Mouse (Mus musculus) forebrain, embryonic 15.5 days (tissue): ENCODE measurements around the gene Nfia. TPM values are rescaled to one million over a fixed set of nuclear protein-coding genes. Genes with fewer than 3 reads are reported as not detected.
A peak's percentile ranks its signal among the peaks of the same experiment; 100 is the strongest.

Experiments used
- ATAC-seq: fragments of 200-750 bp; cut with Nextera tagmentation; replicated peaks from 2 replicates; pipeline ENCODE4 v1.8.0; 2017; ENCODE audit warnings: mild to moderate bottlenecking, moderate TSS enrichment, moderate library complexity
- H3K27ac ChIP-seq: fragments of 300-500 bp; sonication (generic); replicated peaks from 2 replicates; pipeline ENCODE4 v1.5.1; 2015; ENCODE audit warnings: mild to moderate bottlenecking, inconsistent platforms
- H3K27me3 ChIP-seq: fragments of 300-500 bp; sonication (generic); 2 replicates; pipeline ENCODE4 v1.6.1; 2015; ENCODE audit warnings: inconsistent platforms
- H3K36me3 ChIP-seq: fragments of 300-500 bp; sonication (generic); 2 replicates; pipeline ENCODE4 v1.6.1; 2015; ENCODE audit warnings: mild to moderate bottlenecking, inconsistent platforms
- H3K4me1 ChIP-seq: fragments of 300-500 bp; sonication (generic); 2 replicates; pipeline ENCODE4 v1.6.1; 2015; ENCODE audit warnings: inconsistent platforms
- H3K4me2 ChIP-seq: fragments of 300-500 bp; sonication (generic); replicated peaks from 2 replicates; pipeline ENCODE4 v1.6.1; 2015; ENCODE audit warnings: mild to moderate bottlenecking, inconsistent platforms
- H3K4me3 ChIP-seq: fragments of 300-500 bp; sonication (generic); 2 replicates; pipeline ENCODE4 v1.5.1; 2015; ENCODE audit warnings: mild to moderate bottlenecking, inconsistent platforms
- H3K9ac ChIP-seq: fragments of 300-500 bp; sonication (generic); replicated peaks from 2 replicates; pipeline ENCODE4 v1.6.1; 2015; ENCODE audit warnings: mild to moderate bottlenecking, inconsistent platforms
- H3K9me3 ChIP-seq: fragments of 300-500 bp; sonication (generic); 2 replicates; pipeline ENCODE4 v1.6.1; 2016; ENCODE audit warnings: inconsistent platforms
- WGBS: fragments of 180-500 bp; shearing (Covaris S2); methylation state at CpG from one replicate; pipeline ENCODE4 v1.1.7; 2015; ENCODE audit warnings: mixed read lengths; 5-methylcytosine and 5-hydroxymethylcytosine counted together
- polyA plus RNA-seq: library from polyadenylated mRNA; unstranded; fragments of >200 nt; fragmentation: Nextera tagmentation; extraction: Ambion mirVana; gene quantifications from 2 replicates; pipeline ENCODE4 v1.2.1, GENCODE M21; 2015

Gene Nfia
- polyA plus RNA-seq, 1 experiment from 2014 or later = 98.3 TPM

DNA sequence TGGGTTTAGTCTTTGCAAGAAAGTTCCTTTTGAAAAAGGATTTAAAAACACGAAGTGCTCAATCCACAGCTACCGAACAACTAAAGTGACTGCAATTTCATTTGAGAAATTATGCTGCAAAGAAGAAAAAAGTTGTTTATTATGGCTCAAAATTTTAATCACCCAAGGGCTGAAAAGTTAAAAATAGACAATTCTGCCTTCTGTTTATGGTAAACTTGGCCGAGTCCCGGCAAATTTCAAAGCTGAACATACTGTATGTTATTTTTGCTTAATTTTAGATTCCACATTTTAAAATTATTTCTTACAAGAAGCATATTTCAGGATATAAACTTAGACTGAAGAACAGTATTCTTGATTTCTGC lies 59.7 kb downstream of the Nfia start:
- no peaks in the 10 kb centered on the region for H3K9me3 ChIP-seq
- H3K4me3 ChIP-seq = no peak overlapping the region
- 79% methylated on average over 4 of the region's 4 CpGs for WGBS
- no peak overlapping the region for H3K4me2 ChIP-seq
- H3K36me3 ChIP-seq = no peaks in the 10 kb centered on the region
- H3K27ac ChIP-seq = no peak overlapping the region
- H3K9ac ChIP-seq = no peak overlapping the region
- ATAC-seq = no peak
- peaks cover 49% of the 10 kb centered on the region for H3K4me1 ChIP-seq
- no peaks in the 10 kb centered on the region for H3K27me3 ChIP-seq

DNA sequence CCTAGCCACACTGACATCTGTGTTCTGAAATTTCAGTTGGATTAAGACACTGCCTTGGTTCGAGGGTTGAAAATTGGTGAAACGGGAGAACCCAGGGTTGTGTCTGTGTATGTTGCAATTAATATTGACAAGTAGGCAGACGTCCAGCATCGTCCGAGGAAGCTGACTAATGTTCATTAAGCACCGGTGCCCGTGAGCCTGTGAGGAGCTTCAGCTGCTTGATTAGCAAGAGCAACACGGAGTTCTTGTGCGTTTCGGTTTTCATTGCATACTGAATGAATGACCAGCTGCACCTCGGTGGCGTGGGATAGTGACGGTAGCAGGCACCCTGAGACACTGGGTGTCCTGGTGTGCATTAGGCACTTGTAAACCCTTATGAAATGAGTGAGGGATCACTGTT lies 64.3 kb downstream of the Nfia start:
- no peak overlapping the region for H3K9ac ChIP-seq
- no peaks in the 10 kb centered on the region for H3K36me3 ChIP-seq
- H3K27me3 ChIP-seq = no peaks in the 10 kb centered on the region
- no peak overlapping the region for H3K27ac ChIP-seq
- WGBS = 17% methylated on average over 13 of the region's 13 CpGs
- no peak overlapping the region for H3K4me3 ChIP-seq
- no peak overlapping the region for H3K4me2 ChIP-seq
- peaks cover 51% of the 10 kb centered on the region for H3K4me1 ChIP-seq
- ATAC-seq = no peak
- H3K9me3 ChIP-seq = no peaks in the 10 kb centered on the region

DNA sequence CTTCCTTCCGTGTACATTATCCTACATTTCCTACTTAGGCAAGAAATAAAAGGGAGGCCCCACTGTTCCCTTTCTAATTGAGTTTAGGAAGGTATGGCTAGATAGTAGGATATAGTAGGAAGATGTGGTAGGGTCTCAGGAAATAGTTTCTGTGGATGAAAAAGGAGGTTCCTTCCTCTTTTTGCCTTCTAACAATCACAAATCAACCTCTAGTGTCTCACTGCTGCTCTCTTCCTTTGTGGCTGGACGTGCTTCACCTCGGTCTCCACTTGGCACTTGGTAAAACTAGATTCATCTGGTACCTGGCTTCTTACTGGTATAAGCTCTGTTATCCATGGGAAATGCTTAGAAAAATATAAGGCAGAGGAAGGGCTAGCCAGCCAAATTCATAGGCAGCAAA lies 65.2 kb downstream of the Nfia start:
- Histone ChIP-seq H3K36me3 (no peaks in the 10 kb centered on the region), H3K4me2 (no peak overlapping the region), H3K9me3 (no peaks in the 10 kb centered on the region), H3K9ac (no peak overlapping the region), H3K27me3 (no peaks in the 10 kb centered on the region), H3K4me1 (peaks cover 50% of the 10 kb centered on the region), H3K4me3 (no peak overlapping the region), H3K27ac (no peak overlapping the region)
- no peak for ATAC-seq
- 78% methylated on average over 3 of the region's 3 CpGs for WGBS

DNA sequence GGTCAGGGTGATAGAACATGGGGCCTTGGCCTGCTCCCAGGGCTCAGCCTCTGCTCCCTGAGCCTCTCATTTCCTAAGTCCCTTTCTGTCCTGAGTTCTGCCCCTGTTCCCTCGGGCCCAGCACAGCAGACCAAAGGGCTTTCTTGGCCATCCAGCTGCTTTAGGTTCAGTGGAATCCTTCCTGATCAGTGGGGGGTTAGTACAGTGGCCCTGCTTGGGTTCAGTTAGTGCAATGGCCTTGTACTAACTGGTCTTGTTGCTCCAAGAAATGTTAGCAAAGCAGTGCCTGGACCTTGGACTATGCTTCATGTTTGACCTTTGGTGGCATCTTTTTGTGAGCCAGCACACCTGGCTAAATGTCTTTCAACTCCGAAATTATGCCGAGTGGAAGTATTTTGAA lies 66.1 kb downstream of the Nfia start:
- no peak overlapping the region for H3K27ac ChIP-seq
- H3K4me1 ChIP-seq = peaks cover 58% of the 10 kb centered on the region
- no peaks in the 10 kb centered on the region for H3K27me3 ChIP-seq
- 61% methylated on average over 3 of the region's 3 CpGs for WGBS
- H3K36me3 ChIP-seq = no peaks in the 10 kb centered on the region
- no peak overlapping the region for H3K9ac ChIP-seq
- H3K4me3 ChIP-seq = no peak overlapping the region
- no peaks in the 10 kb centered on the region for H3K9me3 ChIP-seq
- H3K4me2 ChIP-seq = no peak overlapping the region
- no peak for ATAC-seq

DNA sequence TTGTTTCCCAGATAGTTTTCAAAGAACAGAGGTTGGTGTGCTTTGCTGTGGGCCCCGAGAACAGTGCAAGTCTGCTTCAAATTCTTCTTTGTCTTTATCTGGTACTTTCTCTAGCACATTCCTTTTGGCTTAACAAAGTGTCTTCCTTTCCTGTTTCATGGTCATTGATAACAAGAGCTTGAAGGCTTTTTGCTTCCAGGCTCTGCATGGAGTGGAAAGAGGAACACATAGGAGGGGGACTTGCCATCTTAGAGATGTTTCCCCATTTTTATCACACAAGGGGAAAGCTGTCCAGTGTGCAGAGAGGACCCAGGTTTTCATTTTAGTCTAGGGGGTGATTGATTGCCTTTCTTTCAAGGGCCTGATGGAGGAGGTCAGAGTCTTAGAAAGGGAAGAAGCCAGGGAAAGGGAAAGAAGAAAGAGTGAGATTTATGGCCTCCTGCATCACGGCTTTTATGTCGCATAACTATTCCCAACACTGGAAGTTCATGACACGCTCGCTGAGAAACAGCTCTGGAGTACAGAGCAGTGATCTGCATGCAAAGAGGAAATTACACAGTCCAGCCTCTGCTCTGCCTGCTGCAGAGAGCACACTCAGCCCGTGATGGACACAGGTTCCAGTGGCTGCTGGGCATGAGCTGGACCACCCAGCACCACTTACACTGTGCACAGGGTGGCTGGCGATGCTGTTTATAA lies 67.0 kb downstream of the Nfia start:
- Histone ChIP-seq H3K27ac (peak overlapping the region; percentile 38), H3K36me3 (no peaks in the 10 kb centered on the region), H3K27me3 (no peaks in the 10 kb centered on the region), H3K9ac (no peak overlapping the region), H3K4me3 (no peak overlapping the region), H3K4me2 (no peak overlapping the region), H3K4me1 (peaks cover 67% of the 10 kb centered on the region), H3K9me3 (no peaks in the 10 kb centered on the region)
- ATAC-seq = peak; percentile 70
- WGBS = 20% methylated on average over 7 of the region's 7 CpGs

DNA sequence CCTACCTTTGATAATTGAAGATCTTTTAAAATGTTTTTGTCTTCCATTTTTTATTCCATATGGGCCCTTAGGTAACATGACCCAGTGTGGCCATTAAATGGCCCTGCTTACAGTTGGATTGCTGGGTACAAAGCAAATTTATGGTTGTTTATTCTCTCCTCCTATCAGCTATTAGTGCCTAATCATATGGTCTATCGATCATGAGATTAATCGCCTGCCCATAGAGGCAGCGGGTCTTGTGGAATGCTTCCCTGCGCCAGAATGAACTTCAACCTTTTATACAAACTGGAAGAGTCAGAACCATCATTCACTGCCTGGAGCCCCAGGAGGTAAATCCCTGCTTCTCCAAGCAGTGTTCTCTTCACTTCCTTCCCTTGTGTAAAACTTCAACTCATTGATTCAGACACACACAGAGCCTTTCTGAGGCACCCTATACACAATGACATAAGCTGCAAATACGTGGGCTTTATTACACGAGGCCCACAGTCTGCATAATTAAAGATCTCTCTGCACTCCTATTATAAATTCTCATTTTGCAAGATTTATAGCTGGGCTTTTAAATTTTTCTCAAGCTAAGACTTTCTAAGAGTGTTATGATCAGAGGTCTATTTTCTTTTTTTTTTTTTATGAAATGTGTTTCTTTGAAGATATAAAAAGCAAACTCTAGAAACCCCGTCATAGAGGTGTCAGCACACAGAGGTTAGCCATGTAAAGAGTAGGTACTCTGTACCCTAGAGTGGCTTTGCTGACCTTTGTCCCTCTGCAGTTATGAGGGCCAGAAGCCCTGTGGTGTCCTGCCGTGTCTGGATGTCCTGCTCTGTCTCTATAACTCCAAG lies 67.9 kb downstream of the Nfia start:
- Histone ChIP-seq H3K27ac (0 out of 2 replicates have a peak overlapping the region, but pooled peaks have one; percentile 0), H3K4me1 (peaks cover 76% of the 10 kb centered on the region), H3K27me3 (no peaks in the 10 kb centered on the region)

DNA sequence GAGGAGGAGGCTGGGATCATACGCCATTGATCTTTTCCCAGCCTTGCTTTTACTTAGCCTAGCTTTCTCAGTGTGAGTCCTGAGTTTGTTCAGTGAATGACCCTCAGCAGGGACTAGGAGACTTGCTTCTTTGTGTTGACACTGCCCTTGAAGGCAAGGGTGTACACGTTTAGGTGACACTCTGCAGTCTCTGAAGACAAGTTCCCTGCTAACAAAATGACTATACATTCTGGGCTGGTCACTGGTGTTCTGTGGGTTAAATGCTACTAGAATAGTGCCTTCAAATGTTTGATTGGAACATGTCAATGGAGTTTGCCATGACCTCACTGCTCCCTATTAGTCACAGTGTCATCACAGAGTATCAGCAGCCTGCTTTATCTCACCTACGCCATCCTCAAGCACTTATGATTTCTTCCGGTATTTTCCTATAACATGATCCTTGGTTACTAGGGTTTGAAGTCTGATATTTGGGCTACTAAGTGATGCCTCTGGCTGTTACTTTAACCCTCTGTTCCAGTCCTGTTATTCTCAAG lies 68.6 kb downstream of the Nfia start:
- Histone ChIP-seq H3K9ac (no peak overlapping the region), H3K27me3 (no peaks in the 10 kb centered on the region)
- 57% methylated on average over 4 of the region's 4 CpGs for WGBS

More for the DNA sequence above, 67.9 kb downstream of the Nfia start:
- Histone ChIP-seq H3K9me3 (no peaks in the 10 kb centered on the region), H3K36me3 (no peaks in the 10 kb centered on the region), H3K4me3 (no peak overlapping the region), H3K9ac (no peak overlapping the region), H3K4me2 (no peak overlapping the region)
- 15% methylated on average over 8 of the region's 8 CpGs for WGBS
- ATAC-seq = peak; percentile 30; the same call in 1 of the 2 replicates

DNA sequence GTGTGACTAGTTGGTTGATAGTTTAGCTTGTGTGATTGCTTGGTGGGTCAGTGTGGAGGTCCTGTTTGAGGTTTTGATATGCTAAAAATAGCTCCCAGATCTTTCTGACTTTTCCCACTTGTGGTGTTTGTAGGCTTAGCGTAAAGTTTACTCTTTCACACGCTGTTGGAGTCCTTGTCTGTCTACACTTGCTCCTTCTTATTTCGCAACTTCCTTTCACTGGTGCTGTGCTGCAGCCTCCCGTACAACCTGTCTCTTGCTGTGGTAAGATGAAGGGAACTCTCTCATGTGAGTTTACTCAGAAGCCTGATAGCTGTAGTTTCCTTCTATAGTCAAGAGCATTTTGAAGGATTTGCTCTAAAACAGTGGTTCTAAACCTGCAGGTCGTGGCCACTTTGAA lies 69.2 kb downstream of the Nfia start:
- Histone ChIP-seq H3K9me3 (no peaks in the 10 kb centered on the region), H3K27ac (no peak overlapping the region), H3K4me2 (no peak overlapping the region), H3K36me3 (no peaks in the 10 kb centered on the region), H3K27me3 (no peaks in the 10 kb centered on the region), H3K4me3 (no peak overlapping the region), H3K9ac (no peak overlapping the region), H3K4me1 (peaks cover 71% of the 10 kb centered on the region)
- 70% methylated on average over 5 of the region's 5 CpGs for WGBS
- ATAC-seq = no peak

More for the DNA sequence above, 68.6 kb downstream of the Nfia start:
- H3K36me3 ChIP-seq = no peaks in the 10 kb centered on the region
- no peaks in the 10 kb centered on the region for H3K9me3 ChIP-seq
- no peak overlapping the region for H3K4me3 ChIP-seq
- H3K27ac ChIP-seq = no peak overlapping the region
- H3K4me1 ChIP-seq = peaks cover 74% of the 10 kb centered on the region
- no peak for ATAC-seq
- no peak overlapping the region for H3K4me2 ChIP-seq

DNA sequence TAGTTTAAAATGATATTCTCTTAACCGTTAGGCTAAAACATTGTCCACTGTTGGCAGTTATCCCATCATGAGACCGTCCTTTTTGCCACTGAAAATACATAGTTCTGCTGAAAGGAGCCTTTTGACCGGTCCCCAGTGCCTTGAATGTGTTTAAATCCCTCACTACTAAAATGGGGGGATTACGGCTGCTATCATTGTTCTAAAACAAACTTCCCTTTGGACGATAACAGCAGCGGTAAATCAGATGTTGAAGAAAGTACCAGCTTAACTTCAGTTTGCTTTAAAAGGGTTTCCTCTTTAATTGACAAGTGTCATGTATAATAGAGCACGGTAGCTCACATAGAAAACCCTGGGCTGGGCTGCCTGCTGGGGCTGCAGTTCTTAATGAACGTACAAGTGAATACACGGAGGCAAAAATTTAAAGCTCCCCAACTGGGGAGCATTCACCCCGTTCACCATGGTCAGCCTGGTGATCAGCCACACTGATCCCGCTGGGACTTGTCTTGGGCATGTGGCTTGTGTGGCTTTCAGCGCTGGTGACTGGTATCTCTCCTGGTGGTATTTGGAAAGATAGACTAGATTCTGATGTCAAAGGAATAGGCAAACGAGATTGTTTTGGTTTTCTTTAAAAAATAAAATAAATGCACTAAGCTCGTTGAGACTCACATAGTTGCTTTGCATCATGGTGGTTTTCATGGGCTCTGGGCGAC lies 71.6 kb downstream of the Nfia start:
- Histone ChIP-seq H3K36me3 (no peaks in the 10 kb centered on the region), H3K4me1 (peaks cover 53% of the 10 kb centered on the region), H3K4me2 (peak overlapping the region; percentile 23; the same call in 1 of the 2 replicates), H3K9me3 (no peaks in the 10 kb centered on the region), H3K27ac (0 out of 2 replicates have a peak overlapping the region, but pooled peaks have one; percentile 26), H3K4me3 (no peak overlapping the region), H3K27me3 (no peaks in the 10 kb centered on the region), H3K9ac (peak overlapping the region; percentile 17; the same call in 1 of the 2 replicates)
- 7% methylated on average over 15 of the region's 15 CpGs for WGBS
- ATAC-seq = no peak

DNA sequence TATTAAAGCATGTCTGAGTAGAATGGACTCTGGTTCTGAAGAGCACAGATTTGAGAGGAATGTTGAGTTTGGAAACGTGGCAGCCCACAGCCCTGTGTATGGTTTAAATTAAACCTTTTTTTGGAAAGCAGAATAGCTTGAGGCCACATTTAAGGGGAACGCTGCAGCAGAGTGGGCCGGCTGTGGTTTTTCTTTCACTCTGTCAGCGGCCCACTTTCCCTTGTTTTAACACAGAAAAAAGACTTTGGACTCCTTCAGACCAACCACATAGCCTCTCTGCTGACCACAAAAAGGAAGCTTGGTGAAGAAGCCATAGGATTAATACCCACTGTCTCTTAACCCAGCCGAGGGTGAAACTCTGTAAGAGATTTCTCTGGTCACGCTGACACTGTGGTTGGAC lies 72.4 kb downstream of the Nfia start:
- 10% methylated on average over 6 of the region's 6 CpGs for WGBS
- no peak for ATAC-seq
- H3K27me3 ChIP-seq = no peaks in the 10 kb centered on the region
- no peak overlapping the region for H3K4me3 ChIP-seq
- no peaks in the 10 kb centered on the region for H3K9me3 ChIP-seq
- H3K27ac ChIP-seq = 0 out of 2 replicates have a peak overlapping the region, but pooled peaks have one; percentile 26
- H3K4me1 ChIP-seq = peaks cover 45% of the 10 kb centered on the region
- no peak overlapping the region for H3K4me2 ChIP-seq
- H3K9ac ChIP-seq = no peak overlapping the region
- no peaks in the 10 kb centered on the region for H3K36me3 ChIP-seq

DNA sequence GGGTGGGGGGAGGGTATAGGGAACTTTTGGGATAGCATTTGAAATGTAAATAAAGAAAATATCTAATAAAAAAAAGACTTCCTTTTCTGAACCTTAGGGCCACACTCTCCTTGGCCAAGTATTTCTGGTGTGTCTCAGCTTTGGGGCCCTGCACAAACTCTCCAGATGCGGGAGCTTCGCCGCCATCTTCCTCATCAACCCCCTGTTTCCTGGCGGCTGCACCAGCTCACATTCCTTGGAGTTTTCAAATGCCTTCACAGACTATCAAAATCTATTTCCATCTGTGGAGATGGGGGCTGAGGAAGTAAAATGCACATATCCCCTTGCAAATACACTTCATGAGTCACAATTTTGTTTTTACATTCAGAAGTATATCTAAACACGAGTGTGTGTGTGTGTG lies 75.1 kb downstream of the Nfia start:
- Histone ChIP-seq H3K27ac (no peak overlapping the region), H3K36me3 (no peaks in the 10 kb centered on the region), H3K9ac (no peak overlapping the region), H3K4me3 (no peak overlapping the region), H3K27me3 (no peaks in the 10 kb centered on the region), H3K4me1 (peaks cover 31% of the 10 kb centered on the region), H3K9me3 (no peaks in the 10 kb centered on the region), H3K4me2 (no peak overlapping the region)
- 89% methylated on average over 5 of the region's 5 CpGs for WGBS
- no peak for ATAC-seq

DNA sequence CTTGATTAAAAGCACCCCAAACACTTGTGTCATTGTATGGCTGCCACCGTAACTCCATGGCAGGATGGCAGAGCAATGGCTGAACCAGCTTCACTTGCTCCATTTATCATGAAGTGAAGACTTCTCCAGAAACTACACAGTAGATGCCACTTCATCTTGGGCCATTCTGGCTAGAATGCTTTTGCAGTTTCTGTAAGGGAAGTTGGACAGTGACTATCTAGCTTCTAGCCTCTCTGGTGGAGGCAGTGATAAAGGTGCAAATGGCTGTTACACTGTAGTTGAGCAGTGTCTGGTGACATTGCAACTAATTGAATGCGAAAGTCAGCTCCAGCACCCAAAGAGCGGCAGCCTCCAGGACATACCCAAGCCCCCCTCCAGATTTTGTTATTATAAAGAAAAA lies 78.5 kb downstream of the Nfia start:
- Histone ChIP-seq H3K9ac (no peak overlapping the region), H3K9me3 (no peaks in the 10 kb centered on the region), H3K27ac (no peak overlapping the region), H3K36me3 (no peaks in the 10 kb centered on the region), H3K27me3 (no peaks in the 10 kb centered on the region), H3K4me3 (no peak overlapping the region), H3K4me2 (no peak overlapping the region), H3K4me1 (peaks cover 8% of the 10 kb centered on the region; the same call in 1 of the 2 replicates)
- no peak for ATAC-seq
- 90% methylated on average over 3 of the region's 3 CpGs for WGBS
